Mouse (Mus musculus) ES-E14 (cell line): ENCODE data around the gene Lin52. TPM values are rescaled to one million over a fixed set of nuclear protein-coding genes. Genes with fewer than 3 reads are reported as not detected.

Source experiments
- DNase-seq: peaks from one replicate; pipeline ENCODE4 v3.0.0-alpha.2; 2013; ENCODE audit warnings: low read depth, low spot score
- H3K27ac ChIP-seq: 2 replicates; pipeline ENCODE4 v1.5.1; 2012; ENCODE audit warnings: low read depth, mild to moderate bottlenecking, low read length, moderate library complexity, mixed read lengths; ENCODE audit not compliant: poor library complexity, insufficient read depth, severe bottlenecking
- H3K36me3 ChIP-seq: 2 replicates; pipeline ENCODE4 v1.6.1; 2012; ENCODE audit warnings: mild to moderate bottlenecking, low read length, moderate library complexity, mixed read lengths; ENCODE audit not compliant: control insufficient read depth, poor library complexity, insufficient read depth, severe bottlenecking
- H3K4me1 ChIP-seq, 2 experiments: fragments of 150-350 bp in 1 of 2; sonication (generic) in 1 of 2; 2 replicates each; pipeline ENCODE4 v1.6.1; 2012; ENCODE audit warnings: low read length in 2 of 2, mild to moderate bottlenecking in 1 of 2, mixed read lengths in 1 of 2; ENCODE audit not compliant: control insufficient read depth in 2 of 2, insufficient read depth in 2 of 2, poor library complexity in 1 of 2
- H3K4me3 ChIP-seq, 2 experiments: fragments of 150-350 bp in 1 of 2; sonication (generic) in 1 of 2; 2 replicates each; pipeline ENCODE4 v1.5.1; 2012; ENCODE audit warnings: low read length in 2 of 2, low read depth in 1 of 2, mild to moderate bottlenecking in 1 of 2, mixed read lengths in 1 of 2; ENCODE audit not compliant: insufficient read depth in 1 of 2, poor library complexity in 1 of 2, severe bottlenecking in 1 of 2
- H3K9ac ChIP-seq: 2 replicates; pipeline ENCODE4 v1.6.1; 2012; ENCODE audit warnings: low read depth, mild to moderate bottlenecking, low read length, mixed read lengths; ENCODE audit not compliant: poor library complexity, insufficient read depth, severe bottlenecking
- H3K9me3 ChIP-seq: fragments of 150-350 bp; sonication (generic); 2 replicates; pipeline ENCODE4 v1.6.1; 2012; ENCODE audit warnings: low read depth, mild to moderate bottlenecking, low read length; ENCODE audit not compliant: control insufficient read depth, insufficient read depth
- CHD2 ChIP-seq: IDR thresholded peaks from 2 replicates; pipeline ENCODE4 v1.6.1; 2014; ENCODE audit warnings: mild to moderate bottlenecking, low read depth, low read length, inconsistent platforms
- HCFC1 ChIP-seq: IDR thresholded peaks from 2 replicates; pipeline ENCODE4 v1.6.1; 2012; ENCODE audit warnings: low read length, inconsistent platforms, borderline replicate concordance; ENCODE audit not compliant: insufficient read depth
- MAFK ChIP-seq: IDR thresholded peaks from 2 replicates; pipeline ENCODE4 v1.6.1; 2014; ENCODE audit warnings: mild to moderate bottlenecking, low read depth, low read length, inconsistent platforms; ENCODE audit not compliant: insufficient read depth
- ZC3H11A ChIP-seq: IDR thresholded peaks from 2 replicates; pipeline ENCODE4 v1.6.1; 2012; ENCODE audit warnings: low read depth, mild to moderate bottlenecking, inconsistent platforms, low read length, borderline replicate concordance
- ZNF384 ChIP-seq: IDR thresholded peaks from 2 replicates; pipeline ENCODE4 v1.6.1; 2012; ENCODE audit warnings: low read depth, low read length, inconsistent platforms
- in situ Hi-C, 2 experiments: fragments of 600-800 bp; cut with MboI; formaldehyde crosslinking; loops; one replicate each; pipeline ENCODE4 v1.15.1; 2025; ENCODE audit warnings: low sequenced_read_pairs in 2 of 2, inconsistent platforms in 1 of 2; ENCODE audit not compliant: unreplicated experiment in 2 of 2
- total RNA-seq: library from RNA; depleted of rRNA; stranded (reverse); fragments of 300-350 nt; gene quantifications from 2 replicates; pipeline ENCODE4 v1.2.3, GENCODE M21; 2012

Gene Lin52
- total RNA-seq, 1 experiment, result 10.5 TPM

- TF ChIP-seq MAFK (no peak), CHD2 (no peak), ZNF384 (no peak), ZC3H11A (no peak), HCFC1 (no peak)
- in situ Hi-C loops, result no loop called here
- Histone ChIP-seq H3K4me3 (no peak overlapping the region), H3K4me1 (0 out of 4 replicates have a peak, but pooled peaks cover 0 to 2% of the 10 kb centered on the region in 2 experiments), H3K27ac (no peak overlapping the region), H3K9ac (no peak overlapping the region), H3K9me3 (no peaks in the 10 kb centered on the region), H3K36me3 (no peaks in the 10 kb centered on the region)
- no peak for DNase-seq
These were observed 3.0 kb upstream of the Lin52 start for GRCm38 (mm10) chr12:84448181-84448580.

DNA sequence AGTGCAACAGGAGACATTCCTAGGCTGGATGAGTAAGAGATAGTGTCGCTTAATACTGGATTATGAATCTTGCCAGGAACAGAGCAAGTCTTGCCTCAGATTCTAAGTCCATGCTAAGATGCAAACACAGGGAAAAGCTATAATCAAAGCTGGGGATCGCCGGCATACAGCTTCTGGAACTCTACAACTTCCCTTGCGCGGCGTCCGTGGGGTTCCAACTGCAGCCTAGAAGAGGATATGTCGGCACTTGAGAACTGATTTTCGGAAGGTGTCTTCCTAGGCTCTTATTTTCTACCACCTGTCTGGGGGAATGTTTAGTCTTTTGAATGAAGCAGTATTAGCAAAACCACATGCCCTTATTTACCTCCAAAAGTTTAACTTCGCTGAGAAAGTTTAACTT, 1.3 kb upstream of the Lin52 start:
- no peak for DNase-seq
- no peak overlapping the region for H3K9ac ChIP-seq
- 0 out of 4 replicates have a peak, but pooled peaks cover 0 to 2% of the 10 kb centered on the region in 2 experiments for H3K4me1 ChIP-seq
- no peak overlapping the region for H3K27ac ChIP-seq
- in situ Hi-C loops, result no loop called here
- TF ChIP-seq MAFK (no peak), CHD2 (no peak), ZNF384 (no peak), HCFC1 (no peak), ZC3H11A (no peak)
- H3K9me3 ChIP-seq, result no peaks in the 10 kb centered on the region
- peak overlapping the region in 1 of 2 experiments; percentile 96; a peak in 2 of 4 replicates for H3K4me3 ChIP-seq
- H3K36me3 ChIP-seq, result no peaks in the 10 kb centered on the region

DNA sequence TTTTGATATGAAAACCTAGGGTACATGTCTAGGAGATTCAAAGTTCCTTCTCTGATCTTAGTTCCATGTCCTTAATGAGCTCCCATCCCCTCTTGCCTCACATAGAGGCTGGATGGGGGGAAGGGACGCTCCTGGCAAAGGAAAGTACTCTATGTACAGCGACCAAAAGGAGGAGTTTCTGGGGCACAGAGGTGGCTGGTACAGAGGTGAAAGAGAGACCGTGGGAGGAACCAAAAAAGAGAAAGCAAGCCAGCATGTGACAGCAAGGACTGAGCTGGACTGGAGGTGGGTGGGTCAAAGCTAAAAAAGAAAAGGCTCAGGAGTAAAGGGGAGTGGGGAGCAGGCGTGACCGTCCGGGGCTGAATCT, 888 bp upstream of the Lin52 start:
- TF ChIP-seq MAFK (no peak), ZNF384 (no peak), ZC3H11A (no peak), CHD2 (no peak), HCFC1 (no peak)
- H3K4me1 ChIP-seq, result 0 out of 4 replicates have a peak, but pooled peaks cover 0 to 2% of the 10 kb centered on the region in 2 experiments
- DNase-seq, result peak; percentile 19
- no peaks in the 10 kb centered on the region for H3K9me3 ChIP-seq
- peak overlapping the region; percentile 84 to 96 for H3K4me3 ChIP-seq
- H3K36me3 ChIP-seq, result no peaks in the 10 kb centered on the region
- peak overlapping the region; percentile 68 for H3K9ac ChIP-seq
- in situ Hi-C loops, result no loop called here
- no peak overlapping the region for H3K27ac ChIP-seq

- TF ChIP-seq CHD2 (no peak), MAFK (no peak), ZNF384 (no peak), HCFC1 (no peak), ZC3H11A (no peak)
- DNase-seq, result no peak
These were observed 579 bp downstream of the Lin52 start for GRCm38 (mm10) chr12:84451801-84452200.

GRCm38 (mm10) chr12:84456911-84457310, 5.7 kb downstream of the Lin52 start:
- no peak overlapping the region for H3K27ac ChIP-seq
- in situ Hi-C loops, result no loop called here
- no peak overlapping the region for H3K9ac ChIP-seq
- H3K9me3 ChIP-seq, result no peaks in the 10 kb centered on the region
- H3K36me3 ChIP-seq, result peaks cover 11% of the 10 kb centered on the region
- TF ChIP-seq CHD2 (no peak), HCFC1 (no peak), ZC3H11A (no peak), MAFK (no peak), ZNF384 (no peak)
- no peaks in the 10 kb centered on the region for H3K4me1 ChIP-seq
- DNase-seq, result no peak
- no peak overlapping the region for H3K4me3 ChIP-seq

More at GRCm38 (mm10) chr12:84451801-84452200, 579 bp downstream of the Lin52 start:
- H3K4me3 ChIP-seq, result peak overlapping the region; percentile 74 to 94
- H3K9ac ChIP-seq, result peak overlapping the region; percentile 81
- H3K36me3 ChIP-seq, result peaks cover 1% of the 10 kb centered on the region; the same call in 1 of the 2 replicates
- H3K9me3 ChIP-seq, result no peaks in the 10 kb centered on the region
- in situ Hi-C loops, result no loop called here
- peak overlapping the region; percentile 9; the same call in 1 of the 2 replicates for H3K27ac ChIP-seq
- 0 out of 4 replicates have a peak, but pooled peaks cover 0 to 2% of the 10 kb centered on the region in 2 experiments for H3K4me1 ChIP-seq
